Mouse (Mus musculus) effector memory CD4-positive, alpha-beta T cell, adult 7 months (primary cell): ENCODE measurements around the gene Mob3a. TPM values are rescaled to one million over a fixed set of nuclear protein-coding genes. Genes with fewer than 3 reads are reported as not detected.

Source experiments
- polyA plus RNA-seq: library from polyadenylated mRNA; unstranded; fragments of 100-300 nt; shearing (Covaris generic); gene quantifications from one replicate; pipeline ENCODE4 v1.2.1, GENCODE M21; 2017

The Mob3a gene
- 123 TPM for polyA plus RNA-seq

GRCm38 (mm10) chr10:80701721-80702535 is at the start of gene Mob3a, which contains the start of gene Izumo4:
Gene Mob3a (minus strand): TSS chr10:80701977.
Gene Izumo4 (plus strand): TSS chr10:80702184.

GRCm38 (mm10) chr10:80742180-80742978 is 40.6 kb upstream of the Mob3a start, which contains the start of gene Ap3d1:
Gene Ap3d1 (minus strand): TSS chr10:80742264.

GRCm38 (mm10) chr10:80677942-80678436 is 23.8 kb downstream of the Mob3a start, which contains the start of gene Mknk2:
Gene Mknk2 (minus strand): TSS chr10:80678112.

GRCm38 (mm10) chr10:80656863-80657623 is 44.7 kb downstream of the Mob3a start, which contains the start of gene Btbd2:
Gene Btbd2 (minus strand): TSS chr10:80657071.

Other genes starting within 250 kb of the Mob3a start
- gene Onecut3, start 207.1 kb downstream of the Mob3a start, polyA plus RNA-seq: 0.07 TPM
- 0.10 TPM for gene Atp8b3, start 162.9 kb downstream of the Mob3a start, polyA plus RNA-seq
- gene Rexo1, start 140.4 kb downstream of the Mob3a start, polyA plus RNA-seq: 55.7 TPM
- 16.2 TPM for gene Klf16, start 124.7 kb downstream of the Mob3a start, polyA plus RNA-seq
- gene Abhd17a, start 111.6 kb downstream of the Mob3a start, polyA plus RNA-seq: 92.3 TPM
- 106 TPM for gene Scamp4, start 99.1 kb downstream of the Mob3a start, polyA plus RNA-seq
- gene Adat3, start 99.1 kb downstream of the Mob3a start, polyA plus RNA-seq: 6.2 TPM
- gene Gm49322, start 96.0 kb downstream of the Mob3a start, polyA plus RNA-seq: 14.3 TPM
- 338 TPM for gene Csnk1g2, start 79.1 kb downstream of the Mob3a start, polyA plus RNA-seq
- 16.0 TPM for gene Btbd2, start 44.9 kb downstream of the Mob3a start, polyA plus RNA-seq
- gene Mknk2, start 23.9 kb downstream of the Mob3a start, polyA plus RNA-seq: 200 TPM
- gene Izumo4, start 207 bp upstream of the Mob3a start, polyA plus RNA-seq: 72.1 TPM
- 70.3 TPM for gene Ap3d1, start 40.3 kb upstream of the Mob3a start, polyA plus RNA-seq
- 52.5 TPM for gene Dot1l, start 53.2 kb upstream of the Mob3a start, polyA plus RNA-seq
- gene Sf3a2, start 96.2 kb upstream of the Mob3a start, polyA plus RNA-seq: 57.5 TPM
- gene Plekhj1, start 96.6 kb upstream of the Mob3a start, polyA plus RNA-seq: 202 TPM
- gene Amh, start 103.3 kb upstream of the Mob3a start, polyA plus RNA-seq: not detected
- 2.0 TPM for gene Jsrp1, start 111.5 kb upstream of the Mob3a start, polyA plus RNA-seq
- 2,187 TPM for gene Oaz1, start 124.7 kb upstream of the Mob3a start, polyA plus RNA-seq
- gene Lingo3, start 142.1 kb upstream of the Mob3a start, polyA plus RNA-seq: 0.11 TPM
- gene Lsm7, start 153.2 kb upstream of the Mob3a start, polyA plus RNA-seq: 76.0 TPM
- 18.4 TPM for gene Sppl2b, start 153.3 kb upstream of the Mob3a start, polyA plus RNA-seq
- not detected for gene Tmprss9, start 169.9 kb upstream of the Mob3a start, polyA plus RNA-seq
- gene Timm13, start 199.0 kb upstream of the Mob3a start, polyA plus RNA-seq: 151 TPM
- gene Lmnb2, start 216.3 kb upstream of the Mob3a start, polyA plus RNA-seq: 18.5 TPM
- 743 TPM for gene Gadd45b, start 228.1 kb upstream of the Mob3a start, polyA plus RNA-seq